Mouse (Mus musculus): ENCODE measurements around the gene Olfr1504. TPM values are rescaled to one million over a fixed set of nuclear protein-coding genes. Genes with fewer than 3 reads are reported as not detected.

Olfr1504 gene
- not detected for polyA plus RNA-seq (2017; shearing (Covaris generic))

GRCm38 (mm10) chr19:13897828-13898227 is at the start of gene Olfr1504:
TSS of gene Olfr1504 (minus strand) at chr19:13897928.

GRCm38 (mm10) chr19:13913230-13913629 is 15.5 kb upstream of the Olfr1504 start, which contains the start of gene Olfr1505:
TSS of gene Olfr1505 (plus strand) at chr19:13913530.

GRCm38 (mm10) chr19:13861495-13861894 is 36.2 kb downstream of the Olfr1504 start, which contains the start of gene Olfr1502:
TSS of gene Olfr1502 (plus strand) at chr19:13861795.

GRCm38 (mm10) chr19:13850592-13850991 is 47.1 kb downstream of the Olfr1504 start, which contains the start of gene Olfr1501:
TSS of gene Olfr1501 (minus strand) at chr19:13850692.

Other genes starting within 250 kb of the Olfr1504 start
- gene Olfr1490, start 246.8 kb downstream of the Olfr1504 start, polyA plus RNA-seq (2017; shearing (Covaris generic)), result not detected
- not detected for gene Olfr1491, start 200.7 kb downstream of the Olfr1504 start, polyA plus RNA-seq (2017; shearing (Covaris generic))
- not detected for gene Olfr1493-ps1, start 174.7 kb downstream of the Olfr1504 start, polyA plus RNA-seq (2017; shearing (Covaris generic))
- not detected for gene Olfr1494, start 158.2 kb downstream of the Olfr1504 start, polyA plus RNA-seq (2017; shearing (Covaris generic))
- gene Olfr1495, start 133.3 kb downstream of the Olfr1504 start, polyA plus RNA-seq (2017; shearing (Covaris generic)), result not detected
- gene Olfr1496, start 120.0 kb downstream of the Olfr1504 start, polyA plus RNA-seq (2017; shearing (Covaris generic)), result not detected
- gene Olfr1497, start 99.7 kb downstream of the Olfr1504 start, polyA plus RNA-seq (2017; shearing (Covaris generic)), result not detected
- gene Olfr1499, start 78.5 kb downstream of the Olfr1504 start, polyA plus RNA-seq (2017; shearing (Covaris generic)), result 0.22 TPM
- not detected for gene Olfr1500, start 67.4 kb downstream of the Olfr1504 start, polyA plus RNA-seq (2017; shearing (Covaris generic))
- gene Olfr1501, start 47.2 kb downstream of the Olfr1504 start, polyA plus RNA-seq (2017; shearing (Covaris generic)), result 0.12 TPM
- gene Olfr1502, start 36.1 kb downstream of the Olfr1504 start, polyA plus RNA-seq (2017; shearing (Covaris generic)), result not detected
- gene Olfr1505, start 15.6 kb upstream of the Olfr1504 start, polyA plus RNA-seq (2017; shearing (Covaris generic)), result not detected

Data from naive thymus-derived CD4-positive, alpha-beta T cell, adult 5 months (primary cell).